Mouse (Mus musculus) G1E (cell line): Measurements from ENCODE around the gene Capzb. TPM values are rescaled to one million over a fixed set of nuclear protein-coding genes. Genes with fewer than 3 reads are reported as not detected.

Source experiments
- ATAC-seq: 2 replicates; pipeline ENCODE4 v1.8.0; 2016; ENCODE audit warnings: mild to moderate bottlenecking; ENCODE audit not compliant: insufficient number of reproducible peaks, poor library complexity, low FRiP score, severe bottlenecking; ENCODE audit errors: extremely low read depth
- DNase-seq: peaks from one replicate; pipeline ENCODE4 v3.0.0; 2012; ENCODE audit warnings: low spot score
- H3K27me3 ChIP-seq: 2 replicates; pipeline ENCODE4 v1.6.1; 2012; ENCODE audit warnings: mild to moderate bottlenecking, low read length, inconsistent platforms; ENCODE audit not compliant: insufficient read depth
- H3K36me3 ChIP-seq: replicated peaks from 2 replicates; pipeline ENCODE3; 2012; ENCODE audit warnings: mild to moderate bottlenecking, inconsistent platforms
- H3K4me1 ChIP-seq: 2 replicates; pipeline ENCODE4 v1.6.1; 2012; ENCODE audit warnings: low read depth, low read length, inconsistent platforms, mixed read lengths; ENCODE audit not compliant: insufficient read depth
- H3K4me3 ChIP-seq: 2 replicates; pipeline ENCODE4 v1.5.1; 2012; ENCODE audit warnings: low read depth, mild to moderate bottlenecking, inconsistent platforms, low read length, moderate library complexity, mixed read lengths
- H3K9me3 ChIP-seq: replicated peaks from 2 replicates; pipeline ENCODE4 v1.6.1; 2012; ENCODE audit warnings: inconsistent platforms
- CTCF ChIP-seq: IDR thresholded peaks from 2 replicates; pipeline ENCODE4 v1.5.1; 2012; ENCODE audit warnings: low read depth, low read length, inconsistent platforms, mixed read lengths
- GATA1 ChIP-seq: IDR thresholded peaks from 2 replicates; pipeline ENCODE4 v1.6.1; 2012; ENCODE audit warnings: borderline replicate concordance, low read length, inconsistent platforms, mixed read lengths
- GATA2 ChIP-seq: IDR thresholded peaks from 2 replicates; pipeline ENCODE4 v1.6.1; 2012; ENCODE audit warnings: low read depth, low read length, inconsistent platforms, borderline replicate concordance
- POLR2AphosphoS5 ChIP-seq: IDR thresholded peaks from 2 replicates; pipeline ENCODE4 v1.6.1; 2012; ENCODE audit warnings: low read depth, low read length, inconsistent platforms; ENCODE audit not compliant: insufficient replicate concordance
- TAL1 ChIP-seq: conservative IDR thresholded peaks from 2 replicates; pipeline ENCODE4 v1.6.1; 2012; ENCODE audit warnings: low read depth, low read length, inconsistent platforms, mixed read lengths
- polyA plus RNA-seq: library from polyadenylated mRNA; stranded (reverse); fragments of >175 nt; gene quantifications from 2 replicates; pipeline ENCODE4 v1.2.3, GENCODE M21; 2012
- total RNA-seq, 2 experiments: library from RNA; stranded (forward) in 1 of 2; stranded (reverse) in 1 of 2; fragments of 200-1000 nt in 1 of 2; fragments of >200 nt in 1 of 2; fragmentation: Nextera tagmentation in 1 of 2; gene quantifications; 2 replicates each; pipeline ENCODE4 v1.2.3; 2014 to 2017

Gene Capzb
- total and polyA plus RNA-seq, 3 experiments = 91.8 to 310 (median 110) TPM

GRCm38 (mm10) chr4:139166244-139166643 is 26.5 kb upstream of the Capzb start:
- DNase-seq = no peak
- no peaks in the 10 kb centered on the region for H3K36me3 ChIP-seq

GRCm38 (mm10) chr4:139167107-139167506 is 25.6 kb upstream of the Capzb start:
- Histone ChIP-seq H3K4me1 (peaks cover 7% of the 10 kb centered on the region), H3K4me3 (no peak overlapping the region), H3K36me3 (no peaks in the 10 kb centered on the region), H3K27me3 (peaks cover 25% of the 10 kb centered on the region), H3K9me3 (no peaks in the 10 kb centered on the region)
- ATAC-seq (no peak), DNase-seq (no peak)
- TF ChIP-seq GATA2 (no peak), TAL1 (no peak), POLR2AphosphoS5 (no peak), GATA1 (no peak), CTCF (no peak)

More at GRCm38 (mm10) chr4:139166244-139166643, 26.5 kb upstream of the Capzb start:
- H3K4me1 ChIP-seq = peaks cover 7% of the 10 kb centered on the region
- ATAC-seq = no peak
- no peaks in the 10 kb centered on the region for H3K9me3 ChIP-seq
- H3K27me3 ChIP-seq = peaks cover 25% of the 10 kb centered on the region
- no peak overlapping the region for H3K4me3 ChIP-seq
- TF ChIP-seq CTCF = no peak
- TF ChIP-seq POLR2AphosphoS5 = no peak
- TF ChIP-seq GATA2 = no peak
- no peak for TF ChIP-seq TAL1
- no peak for TF ChIP-seq GATA1

- DNase-seq (no peak), ATAC-seq (no peak)
- H3K36me3 ChIP-seq = no peaks in the 10 kb centered on the region
- no peak overlapping the region for H3K4me3 ChIP-seq
- H3K4me1 ChIP-seq = peaks cover 7% of the 10 kb centered on the region
- H3K9me3 ChIP-seq = no peaks in the 10 kb centered on the region
- TF ChIP-seq GATA1 = no peak
- TF ChIP-seq POLR2AphosphoS5 = no peak
- no peak for TF ChIP-seq TAL1
- TF ChIP-seq GATA2 = no peak
- no peak for TF ChIP-seq CTCF
- H3K27me3 ChIP-seq = peaks cover 20% of the 10 kb centered on the region
Observed at GRCm38 (mm10) chr4:139168985-139169747, 23.5 kb upstream of the Capzb start.

GRCm38 (mm10) chr4:139169748-139170279 is 22.9 kb upstream of the Capzb start:
- ATAC-seq = no peak
- Histone ChIP-seq H3K36me3 (no peaks in the 10 kb centered on the region), H3K4me1 (peaks cover 7% of the 10 kb centered on the region), H3K4me3 (no peak overlapping the region), H3K27me3 (peaks cover 14% of the 10 kb centered on the region), H3K9me3 (no peaks in the 10 kb centered on the region)
- TF ChIP-seq POLR2AphosphoS5 = no peak
- no peak for TF ChIP-seq TAL1
- no peak for TF ChIP-seq CTCF
- DNase-seq = no peak

GRCm38 (mm10) chr4:139175061-139175971 is 17.4 kb upstream of the Capzb start:
- ATAC-seq (no peak), DNase-seq (no peak)
- peaks cover 14% of the 10 kb centered on the region for H3K9me3 ChIP-seq
- H3K4me3 ChIP-seq = no peak overlapping the region
- H3K4me1 ChIP-seq = peaks cover 11% of the 10 kb centered on the region
- H3K36me3 ChIP-seq = no peaks in the 10 kb centered on the region
- TF ChIP-seq GATA2 = no peak
- no peak for TF ChIP-seq TAL1
- TF ChIP-seq CTCF = no peak
- TF ChIP-seq GATA1 = no peak
- TF ChIP-seq POLR2AphosphoS5 = no peak
- no peaks in the 10 kb centered on the region; the same call in 1 of the 2 replicates for H3K27me3 ChIP-seq

- TF ChIP-seq POLR2AphosphoS5 (no peak), CTCF (no peak), TAL1 (no peak), GATA2 (no peak), GATA1 (no peak)
- Histone ChIP-seq H3K27me3 (no peaks in the 10 kb centered on the region; the same call in 1 of the 2 replicates), H3K9me3 (peaks cover 14% of the 10 kb centered on the region), H3K4me3 (no peak overlapping the region), H3K36me3 (no peaks in the 10 kb centered on the region), H3K4me1 (peaks cover 14% of the 10 kb centered on the region)
- DNase-seq (no peak), ATAC-seq (no peak)
Observed at GRCm38 (mm10) chr4:139176023-139176422, 16.7 kb upstream of the Capzb start.
